Mouse (Mus musculus) CH12.LX (cell line): ENCODE data around the gene Fgd2. TPM values are rescaled to one million over a fixed set of nuclear protein-coding genes. Genes with fewer than 3 reads are reported as not detected.
A peak's percentile ranks its signal among the peaks of the same experiment; 100 is the strongest.

Experiments used
- DNase-seq: peaks from one replicate; pipeline ENCODE4 v3.0.0-alpha.2; 2013; ENCODE audit errors: extremely low read depth
- H3K27ac ChIP-seq: 2 replicates; pipeline ENCODE4 v1.5.1; 2012; ENCODE audit warnings: low read depth, mild to moderate bottlenecking, control low read depth, moderate library complexity; ENCODE audit not compliant: insufficient read depth
- H3K27me3 ChIP-seq: replicated peaks from 2 replicates; pipeline ENCODE3; 2012; ENCODE audit warnings: inconsistent platforms
- H3K36me3 ChIP-seq, 2 experiments: replicated peaks in 1 of 2; 2 replicates each; pipeline versions ENCODE3 to v1.6.1; 2012; ENCODE audit warnings: inconsistent platforms in 1 of 2, low read length in 1 of 2, mild to moderate bottlenecking in 1 of 2, mixed read lengths in 1 of 2, moderate library complexity in 1 of 2; ENCODE audit not compliant: control insufficient read depth in 1 of 2, insufficient read depth in 1 of 2
- H3K4me1 ChIP-seq, 2 experiments: 2 replicates each; pipeline ENCODE4 v1.6.1; 2012; ENCODE audit warnings: inconsistent platforms in 1 of 2, moderate library complexity in 1 of 2; ENCODE audit not compliant: insufficient read depth in 2 of 2, control insufficient read depth in 1 of 2
- H3K4me2 ChIP-seq: 2 replicates; pipeline ENCODE4 v1.6.1; 2012; ENCODE audit warnings: low read depth, mild to moderate bottlenecking, control low read depth; ENCODE audit not compliant: poor library complexity, insufficient read depth, severe bottlenecking
- H3K4me3 ChIP-seq, 3 experiments: fragments of 150-350 bp in 1 of 3; sonication (generic) in 1 of 3; replicated peaks in 1 of 3; 2 replicates each; pipeline versions ENCODE3 to v1.5.1; 2011 to 2012; ENCODE audit warnings: low read depth in 2 of 3, low read length in 2 of 3, mild to moderate bottlenecking in 2 of 3, moderate library complexity in 2 of 3, control low read depth in 1 of 3, improper control_type of control experiment in 1 of 3, inconsistent platforms in 1 of 3, mixed read lengths in 1 of 3; ENCODE audit not compliant: poor library complexity in 1 of 3
- H3K79me2 ChIP-seq: replicated peaks from 2 replicates; pipeline ENCODE4 v1.6.1; 2012; ENCODE audit warnings: mild to moderate bottlenecking, moderate library complexity; ENCODE audit not compliant: control insufficient read depth, poor library complexity, insufficient read depth, severe bottlenecking; ENCODE audit errors: extremely low read depth
- H3K9ac ChIP-seq: 2 replicates; pipeline ENCODE4 v1.6.1; 2012; ENCODE audit warnings: low read depth, mild to moderate bottlenecking, control low read depth, moderate library complexity; ENCODE audit not compliant: insufficient read depth
- H3K9me3 ChIP-seq: replicated peaks from 2 replicates; pipeline ENCODE3; 2012; ENCODE audit warnings: low read length, inconsistent platforms, mixed read lengths
- BHLHE40 ChIP-seq: IDR thresholded peaks from 2 replicates; pipeline ENCODE4 v1.6.1; 2011; ENCODE audit warnings: mild to moderate bottlenecking, low read depth, low read length, improper control_type of control experiment
- CHD1 ChIP-seq: IDR thresholded peaks from 2 replicates; pipeline ENCODE4 v1.6.1; 2012; ENCODE audit warnings: low read depth, low read length, improper control_type of control experiment, inconsistent platforms
- CHD2 ChIP-seq: IDR thresholded peaks from 2 replicates; pipeline ENCODE4 v1.6.1; 2011; ENCODE audit warnings: low read length, improper control_type of control experiment
- CTCF ChIP-seq, 2 experiments: IDR thresholded peaks in 1 of 2; conservative IDR thresholded peaks in 1 of 2; 2 replicates each; pipeline ENCODE4 v1.5.1; 2011 to 2012; ENCODE audit warnings: low read depth in 2 of 2, low read length in 2 of 2, improper control_type of control experiment in 1 of 2, inconsistent platforms in 1 of 2, mild to moderate bottlenecking in 1 of 2, moderate library complexity in 1 of 2
- E2F4 ChIP-seq: IDR thresholded peaks from 2 replicates; pipeline ENCODE4 v1.6.1; 2011; ENCODE audit warnings: low read depth, low read length, improper control_type of control experiment; ENCODE audit not compliant: insufficient replicate concordance
- ELF1 ChIP-seq: IDR thresholded peaks from 2 replicates; pipeline ENCODE4 v1.6.1; 2014; ENCODE audit warnings: low read depth, mild to moderate bottlenecking, inconsistent platforms, low read length, improper control_type of control experiment
- EP300 ChIP-seq: IDR thresholded peaks from 2 replicates; pipeline ENCODE4 v1.6.1; 2011; ENCODE audit warnings: low read length, improper control_type of control experiment
- ETS1 ChIP-seq: conservative IDR thresholded peaks from 2 replicates; pipeline ENCODE4 v1.6.1; 2012; ENCODE audit warnings: low read depth, mild to moderate bottlenecking, inconsistent platforms, low read length, improper control_type of control experiment, moderate library complexity
- IRF4 ChIP-seq: IDR thresholded peaks from 2 replicates; pipeline ENCODE4 v1.6.1; 2014; ENCODE audit warnings: low read depth, mild to moderate bottlenecking, inconsistent platforms, low read length, improper control_type of control experiment
- JUN ChIP-seq: IDR thresholded peaks from 2 replicates; pipeline ENCODE4 v1.6.1; 2011; ENCODE audit warnings: low read depth, mild to moderate bottlenecking, low read length, improper control_type of control experiment, moderate library complexity; ENCODE audit not compliant: insufficient read depth
- KAT2A ChIP-seq: IDR thresholded peaks from 2 replicates; pipeline ENCODE4 v1.6.1; 2012; ENCODE audit warnings: low read length, improper control_type of control experiment, inconsistent platforms; ENCODE audit not compliant: insufficient replicate concordance
- MAFK ChIP-seq: IDR thresholded peaks from 2 replicates; pipeline ENCODE4 v1.6.1; 2011; ENCODE audit warnings: low read length, improper control_type of control experiment; ENCODE audit not compliant: insufficient replicate concordance
- MAX ChIP-seq: IDR thresholded peaks from 2 replicates; pipeline ENCODE4 v1.6.1; 2011; ENCODE audit warnings: low read length, improper control_type of control experiment
- MAZ ChIP-seq: IDR thresholded peaks from 2 replicates; pipeline ENCODE4 v1.6.1; 2012; ENCODE audit warnings: low read depth, mild to moderate bottlenecking, inconsistent platforms, low read length, improper control_type of control experiment, moderate library complexity
- MXI1 ChIP-seq: IDR thresholded peaks from 2 replicates; pipeline ENCODE4 v1.6.1; 2011; ENCODE audit warnings: mild to moderate bottlenecking, low read depth, low read length, improper control_type of control experiment
- MYC ChIP-seq: IDR thresholded peaks from 2 replicates; pipeline ENCODE4 v1.6.1; 2011; ENCODE audit warnings: low read depth, mild to moderate bottlenecking, improper control_type of control experiment, low read length
- NELFE ChIP-seq: IDR thresholded peaks from 2 replicates; pipeline ENCODE4 v1.6.1; 2011; ENCODE audit warnings: low read depth, low read length, improper control_type of control experiment
- POLR2A ChIP-seq: IDR thresholded peaks from 2 replicates; pipeline ENCODE4 v1.6.1; 2011; ENCODE audit warnings: low read depth, mild to moderate bottlenecking, improper control_type of control experiment, low read length
- RAD21 ChIP-seq: IDR thresholded peaks from 2 replicates; pipeline ENCODE4 v1.6.1; 2011; ENCODE audit warnings: low read depth, mild to moderate bottlenecking, low read length, improper control_type of control experiment, moderate library complexity
- RCOR1 ChIP-seq: conservative IDR thresholded peaks from 2 replicates; pipeline ENCODE4 v1.6.1; 2012; ENCODE audit warnings: low read depth, mild to moderate bottlenecking, inconsistent platforms, low read length, improper control_type of control experiment
- SIN3A ChIP-seq: IDR thresholded peaks from 2 replicates; pipeline ENCODE4 v1.6.1; 2012; ENCODE audit warnings: low read length, improper control_type of control experiment, inconsistent platforms
- SMC3 ChIP-seq: IDR thresholded peaks from 2 replicates; pipeline ENCODE4 v1.6.1; 2011; ENCODE audit warnings: low read depth, low read length, improper control_type of control experiment
- TBP ChIP-seq: conservative IDR thresholded peaks from 2 replicates; pipeline ENCODE4 v1.6.1; 2011; ENCODE audit warnings: low read depth, low read length, improper control_type of control experiment
- TCF12 ChIP-seq: IDR thresholded peaks from 2 replicates; pipeline ENCODE4 v1.6.1; 2014; ENCODE audit warnings: low read depth, mild to moderate bottlenecking, inconsistent platforms, low read length, improper control_type of control experiment
- UBTF ChIP-seq: IDR thresholded peaks from 2 replicates; pipeline ENCODE4 v1.6.1; 2012; ENCODE audit warnings: low read depth, mild to moderate bottlenecking, inconsistent platforms, low read length, improper control_type of control experiment, moderate library complexity
- USF1 ChIP-seq: IDR thresholded peaks from 2 replicates; pipeline ENCODE4 v1.6.1; 2014; ENCODE audit warnings: low read depth, mild to moderate bottlenecking, inconsistent platforms, low read length, improper control_type of control experiment
- USF2 ChIP-seq: conservative IDR thresholded peaks from 2 replicates; pipeline ENCODE4 v1.6.1; 2011; ENCODE audit warnings: low read depth, low read length, improper control_type of control experiment
- ZC3H11A ChIP-seq: IDR thresholded peaks from 2 replicates; pipeline ENCODE4 v1.6.1; 2012; ENCODE audit warnings: low read depth, mild to moderate bottlenecking, inconsistent platforms, low read length, improper control_type of control experiment
- ZNF384 ChIP-seq: IDR thresholded peaks from 2 replicates; pipeline ENCODE4 v1.6.1; 2012; ENCODE audit warnings: low read depth, low read length, improper control_type of control experiment, inconsistent platforms
- dilution Hi-C: fragments of 300-500 bp; cut with MboI; formaldehyde crosslinking; loops from 2 replicates; pipeline ENCODE4 v1.14.3; 2020; ENCODE audit warnings: low sequenced_read_pairs; ENCODE audit not compliant: extremely low pct_unique_long_range_greater_than_20kb, extremely low pct_ligation_motif_present
- in situ Hi-C: fragments of 300-500 bp; cut with MboI; formaldehyde crosslinking; loops from 3 replicates; pipeline ENCODE4 v1.14.3; 2019; ENCODE audit warnings: low sequenced_read_pairs, low pct_ligation_motif_present, low pct_unique_long_range_greater_than_20kb, mixed read lengths
- polyA plus RNA-seq: library from polyadenylated mRNA; unstranded; fragments of >175 nt; gene quantifications from 2 replicates; pipeline ENCODE4 v1.2.1, GENCODE M21; 2012; ENCODE audit warnings: low read depth; ENCODE audit not compliant: insufficient read length
- total RNA-seq, 2 experiments: library from RNA; depleted of rRNA; stranded (reverse); fragments of 300-350 nt in 1 of 2; fragments of >200 nt in 1 of 2; gene quantifications; 2 replicates each; pipeline ENCODE4 v1.2.3; 2012 to 2014

Gene Fgd2
- total and polyA plus RNA-seq, 3 experiments, result 41.7 to 54.4 (median 48.3) TPM

DNA sequence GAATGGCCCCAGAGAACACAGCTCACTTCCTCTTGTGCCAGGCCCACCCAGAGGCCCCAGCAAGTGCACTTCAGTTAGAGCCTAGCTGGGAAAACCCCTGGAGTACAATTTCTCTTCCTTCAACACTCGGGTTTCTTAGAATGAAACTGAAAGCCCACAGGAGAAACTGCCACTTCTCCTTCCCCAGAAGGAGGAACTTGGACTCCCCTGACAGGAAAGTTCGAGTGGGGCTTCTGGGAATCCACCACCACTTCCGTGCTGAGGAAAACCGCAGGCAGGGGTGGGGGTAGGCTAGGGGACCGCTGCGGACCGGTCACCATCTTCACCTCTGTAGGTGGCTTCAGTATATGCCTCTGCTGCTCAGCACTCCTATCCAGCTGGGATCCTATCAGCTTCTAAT is 34.7 kb downstream of the Fgd2 start (continued):
- TF ChIP-seq MAFK, result peak; percentile 84
- no peak for TF ChIP-seq CTCF (conservative IDR thresholded peaks at IDR 0.05 in 1 of 2, IDR thresholded peaks at IDR 0.05 in 1 of 2; ENCODE audit: low read depth in 2 of 2, low read length in 2 of 2)
- 0 out of 2 replicates have a peak, but pooled peaks have one; percentile 66 for TF ChIP-seq KAT2A
- peak; percentile 98 for TF ChIP-seq RCOR1
- TF ChIP-seq NELFE, result no peak
- peak; percentile 99 for TF ChIP-seq EP300
- peak; percentile 99 for TF ChIP-seq TCF12

DNA sequence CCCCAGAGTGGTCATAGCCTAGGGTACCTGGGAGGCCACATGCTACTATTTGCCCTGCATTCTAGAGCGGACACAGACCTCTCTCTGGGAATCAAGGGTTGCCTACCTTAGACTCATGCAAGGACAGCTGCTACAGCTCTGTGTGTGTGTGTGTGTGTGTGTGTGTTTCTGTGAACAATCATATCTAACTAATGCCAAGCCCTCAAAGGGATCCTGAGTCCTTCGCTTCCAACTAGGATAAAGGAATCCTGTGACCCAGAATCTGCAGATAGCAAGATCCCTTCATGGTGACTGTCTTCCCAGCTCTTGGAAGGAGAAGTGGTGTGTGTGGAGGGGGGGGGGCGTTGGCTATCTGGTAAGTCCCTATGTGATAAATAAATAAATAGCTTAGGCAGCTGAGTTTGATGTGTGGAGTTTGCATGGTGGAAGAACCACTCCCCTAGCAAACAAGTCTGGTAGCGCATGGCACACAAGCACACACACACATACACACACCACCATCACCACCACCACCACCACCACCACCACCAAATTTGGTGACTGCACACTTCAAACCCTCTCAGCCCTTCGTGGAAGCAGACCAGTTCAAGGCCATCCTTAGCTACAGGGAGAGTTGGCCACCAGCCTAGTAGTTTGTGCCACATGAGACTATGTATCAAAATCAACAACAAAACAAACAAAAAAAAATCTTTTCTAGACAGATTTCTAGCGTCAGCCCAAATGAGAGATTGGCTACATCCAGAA is 35.5 kb downstream of the Fgd2 start:
- Histone ChIP-seq H3K9ac (peak overlapping the region; percentile 45), H3K4me1 (peaks cover 27 to 71% of the 10 kb centered on the region in 2 experiments)

DNA sequence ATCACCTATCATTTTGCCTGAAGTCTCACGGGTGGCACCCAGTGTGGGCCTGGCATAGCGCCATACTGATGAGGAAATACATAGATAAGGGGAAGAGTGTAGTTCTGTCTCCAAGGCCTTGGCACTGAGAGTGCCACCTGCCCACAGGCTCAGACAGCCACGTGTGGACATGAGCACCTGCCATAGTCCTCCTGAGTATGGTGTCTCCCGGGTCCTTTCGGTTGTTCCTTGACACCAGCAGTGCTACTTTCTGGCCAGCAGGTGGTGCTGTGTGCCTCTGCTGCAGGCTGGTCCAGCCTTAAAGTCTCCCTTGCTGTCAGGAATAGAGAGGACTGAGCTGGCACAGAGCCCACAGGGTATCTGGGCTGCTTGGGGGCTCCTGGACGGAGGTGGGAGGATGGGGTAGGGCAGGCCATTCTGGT is 36.1 kb downstream of the Fgd2 start:
- dilution Hi-C loops, result no loop called here
- peak overlapping the region; percentile 89 for H3K27ac ChIP-seq
- in situ Hi-C loops, result loop anchor here (5.0 kb wide), 2 partner anchors 35 to 95 kb away; partner anchors contain the start of gene Pim1
- peaks cover 27 to 71% of the 10 kb centered on the region in 2 experiments for H3K4me1 ChIP-seq
- H3K9ac ChIP-seq, result peak overlapping the region; percentile 87; the same call in 1 of the 2 replicates
- H3K4me3 ChIP-seq, result peak overlapping the region in 2 of 3 experiments; percentile 51 to 55
- H3K36me3 ChIP-seq, result no peaks in the 10 kb centered on the region
- DNase-seq, result peak; percentile 91
- peak overlapping the region; percentile 94 for H3K4me2 ChIP-seq
- H3K79me2 ChIP-seq, result no peaks in the 10 kb centered on the region
- H3K27me3 ChIP-seq, result no peaks in the 10 kb centered on the region
- no peaks in the 10 kb centered on the region for H3K9me3 ChIP-seq
- no peak; the same call in 1 of the 2 replicates for TF ChIP-seq NELFE
- no peak for TF ChIP-seq JUN
- peak; percentile 98 for TF ChIP-seq RAD21
- peak; percentile 78 for TF ChIP-seq TCF12
- TF ChIP-seq CHD2, result peak; percentile 67; the same call in 1 of the 2 replicates
- TF ChIP-seq MAX, result peak; percentile 86
- TF ChIP-seq CTCF (conservative IDR thresholded peaks at IDR 0.05 in 1 of 2, IDR thresholded peaks at IDR 0.05 in 1 of 2; ENCODE audit: low read depth in 2 of 2, low read length in 2 of 2), result peak; percentile 83 to 97
- TF ChIP-seq MAZ, result peak; percentile 81; the same call in 1 of the 2 replicates
- peak; percentile 58; the same call in 1 of the 2 replicates for TF ChIP-seq POLR2A
- TF ChIP-seq USF1, result no peak
- TF ChIP-seq SMC3, result peak; percentile 99
- no peak for TF ChIP-seq USF2
- TF ChIP-seq UBTF, result no peak; the same call in 1 of the 2 replicates
- no peak for TF ChIP-seq EP300
- TF ChIP-seq MYC, result peak; percentile 90
- peak; percentile 67; the same call in 1 of the 2 replicates for TF ChIP-seq MXI1
- peak; percentile 63; the same call in 1 of the 2 replicates for TF ChIP-seq IRF4
- TF ChIP-seq ETS1, result peak; percentile 62
- peak; percentile 79 for TF ChIP-seq ZC3H11A
- TF ChIP-seq SIN3A, result peak; percentile 77
- 0 out of 2 replicates have a peak, but pooled peaks have one; percentile 37 for TF ChIP-seq ZNF384
- peak; percentile 86 for TF ChIP-seq BHLHE40
- peak; percentile 20; the same call in 1 of the 2 replicates for TF ChIP-seq ELF1

More for the DNA sequence above, 35.5 kb downstream of the Fgd2 start:
- peak; percentile 31 for DNase-seq
- Histone ChIP-seq H3K27me3 (no peaks in the 10 kb centered on the region), H3K4me2 (peak overlapping the region; percentile 27; the same call in 1 of the 2 replicates), H3K36me3 (no peaks in the 10 kb centered on the region), H3K27ac (peak overlapping the region; percentile 89), H3K9me3 (no peaks in the 10 kb centered on the region), H3K79me2 (no peaks in the 10 kb centered on the region), H3K4me3 (no peak overlapping the region)
- no peak for TF ChIP-seq E2F4
- TF ChIP-seq ETS1, result no peak
- no peak for TF ChIP-seq ELF1
- TF ChIP-seq EP300, result no peak
- no peak for TF ChIP-seq ZC3H11A
- no peak for TF ChIP-seq CHD1
- TF ChIP-seq TBP, result no peak
- in situ Hi-C loops, result loop anchor here (5.0 kb wide), 2 partner anchors 36 to 96 kb away; partner anchors contain the start of gene Pim1
- dilution Hi-C loops, result no loop called here
